8 mouse cellular contexts compared by ENCODE assay signal in genomic region chr14:55681160-55682117, GRCm38 (mm10). TPM values are rescaled to one million over a fixed set of nuclear protein-coding genes. Genes with fewer than 3 reads are reported as not detected.
DNase-seq lines count a peak whose midpoint lies in the region; ATAC-seq and TF ChIP-seq lines count a peak whose summit lies in the region.

Tinf2 (minus strand) TSS chr14:55681820.

- under 1% methylated on average over 66 of the region's 66 CpGs for WGBS in bone marrow, adult 2 months
- under 1% methylated on average over 66 of the region's 66 CpGs for WGBS in embryonic facial prominence, embryonic 15.5 days
- WGBS in limb, embryonic 14.5 days: under 1% methylated on average over 60 of the region's 66 CpGs
- WGBS in midbrain, postnatal 0 days: under 1% methylated on average over 66 of the region's 66 CpGs

- peak; percentile 58; the same call in 1 of the 2 replicates for TF ChIP-seq POLR2A in bone marrow, adult 2 months (IDR thresholded peaks at IDR 0.05; ENCODE audit: borderline replicate concordance, control insufficient read depth, low read depth, low read length)
- 0 out of 2 replicates have a peak, but pooled peaks have one; percentile 39 for TF ChIP-seq POLR2A in limb, embryonic 14.5 days (IDR thresholded peaks at IDR 0.05; ENCODE audit: borderline replicate concordance, extremely low read depth, insufficient read depth, insufficient read length)

- peak within 1 kb of the TSS; percentile 96 for H3K27ac ChIP-seq in bone marrow, adult 2 months (ENCODE audit: control insufficient read depth, insufficient read depth, low read depth, low read length, poor library complexity)
- peak within 1 kb of the TSS; percentile 89 for H3K27ac ChIP-seq in embryonic facial prominence, embryonic 15.5 days (replicated peaks)
- peak within 1 kb of the TSS; percentile 85 for H3K27ac ChIP-seq in limb, embryonic 14.5 days (replicated peaks; ENCODE audit: low read depth, low read length)
- H3K27ac ChIP-seq in midbrain, postnatal 0 days (ENCODE audit: low read depth, low read length): peak within 1 kb of the TSS; percentile 40

- peak within 1 kb of the TSS; percentile 74 for H3K4me3 ChIP-seq in bone marrow, adult 2 months (replicated peaks; ENCODE audit: control insufficient read depth, low read depth, low read length)
- H3K4me3 ChIP-seq in embryonic facial prominence, embryonic 15.5 days (replicated peaks): peak within 1 kb of the TSS; percentile 77
- peak within 1 kb of the TSS; percentile 74 for H3K4me3 ChIP-seq in limb, embryonic 14.5 days (replicated peaks; ENCODE audit: low read length)
- H3K4me3 ChIP-seq in midbrain, postnatal 0 days (ENCODE audit: low read depth, low read length): peak within 1 kb of the TSS; percentile 46

- H3K4me1 ChIP-seq in bone marrow, adult 2 months (ENCODE audit: control insufficient read depth, insufficient read depth, low read length): no peaks in the 10 kb centered on the region
- H3K4me1 ChIP-seq in embryonic facial prominence, embryonic 15.5 days: peaks cover 21% of the 10 kb centered on the region
- peaks cover 3% of the 10 kb centered on the region; the same call in 1 of the 2 replicates for H3K4me1 ChIP-seq in limb, embryonic 14.5 days (ENCODE audit: control insufficient read depth, insufficient read depth, low read length)
- H3K4me1 ChIP-seq in midbrain, postnatal 0 days (ENCODE audit: insufficient read depth, low read length): no peaks in the 10 kb centered on the region

- no peaks in the 10 kb centered on the region for H3K9me3 ChIP-seq in embryonic facial prominence, embryonic 15.5 days (replicated peaks)
- H3K9me3 ChIP-seq in limb, embryonic 14.5 days (ENCODE audit: control insufficient read depth, low read length): no peaks in the 10 kb centered on the region
- no peaks in the 10 kb centered on the region for H3K9me3 ChIP-seq in midbrain, postnatal 0 days (ENCODE audit: low read length)

- H3K9ac ChIP-seq in embryonic facial prominence, embryonic 15.5 days: peak within 1 kb of the TSS; percentile 50
- peak within 1 kb of the TSS; percentile 74 for H3K9ac ChIP-seq in limb, embryonic 14.5 days (ENCODE audit: low read depth, low read length, severe bottlenecking)
- H3K9ac ChIP-seq in midbrain, postnatal 0 days (replicated peaks; ENCODE audit: low read length, poor library complexity, severe bottlenecking): peak within 1 kb of the TSS; percentile 55

- peak within 1 kb of the TSS; percentile 79 for H3K4me2 ChIP-seq in embryonic facial prominence, embryonic 15.5 days (replicated peaks)
- peak within 1 kb of the TSS; percentile 66 for H3K4me2 ChIP-seq in limb, embryonic 14.5 days (replicated peaks; ENCODE audit: low read depth, low read length, severe bottlenecking)
- H3K4me2 ChIP-seq in midbrain, postnatal 0 days (ENCODE audit: low read depth, low read length, poor library complexity, severe bottlenecking): peak within 1 kb of the TSS; percentile 68

- DNase-seq in 416B (ENCODE audit: low read depth): peak; percentile 98
- peak; percentile 91 for DNase-seq in heart, adult 8-10 months (ENCODE audit: low spot score)
- peak; percentile 97 for DNase-seq in kidney, adult 9 months
- peak; percentile 97 for DNase-seq in limb, embryonic 14.5 days (ENCODE audit: low spot score)
- peak; percentile 98 for DNase-seq in midbrain, postnatal 0 days (ENCODE audit: low spot score)
- DNase-seq in spleen, postnatal 14 days (ENCODE audit: low spot score in 2 of 2): peak; percentile 81 to 90

- TF ChIP-seq CTCF in bone marrow, adult 2 months (IDR thresholded peaks at IDR 0.05; ENCODE audit: control insufficient read depth, insufficient read depth, low read length): peak; percentile 67
- peak; percentile 91 for TF ChIP-seq CTCF in midbrain, postnatal 0 days (IDR thresholded peaks at IDR 0.05)

- ATAC-seq in embryonic facial prominence, embryonic 15.5 days (ENCODE audit: insufficient number of reproducible peaks, low FRiP score, low TSS enrichment, low read depth): peak; percentile 97
- ATAC-seq in limb, embryonic 14.5 days (ENCODE audit: low FRiP score, low read depth): peak; percentile 97
- peak; percentile 98 for ATAC-seq in midbrain, postnatal 0 days (ENCODE audit: low FRiP score)

- peaks cover 42% of the 10 kb centered on the region for H3K36me3 ChIP-seq in embryonic facial prominence, embryonic 15.5 days
- peaks cover 43% of the 10 kb centered on the region for H3K36me3 ChIP-seq in limb, embryonic 14.5 days (ENCODE audit: control insufficient read depth, insufficient read depth, low read length)
- H3K36me3 ChIP-seq in midbrain, postnatal 0 days (ENCODE audit: insufficient read depth, low read length): peaks cover 29% of the 10 kb centered on the region

- H3K27me3 ChIP-seq in embryonic facial prominence, embryonic 15.5 days: no peaks in the 10 kb centered on the region
- H3K27me3 ChIP-seq in limb, embryonic 14.5 days (ENCODE audit: control insufficient read depth, insufficient read depth, low read length): no peaks in the 10 kb centered on the region
- no peaks in the 10 kb centered on the region for H3K27me3 ChIP-seq in midbrain, postnatal 0 days (ENCODE audit: insufficient read depth, low read length)

RNA-seq across cellular contexts. Expression of gene Tinf2, which starts in this region (rescaled TPM):
- polyA plus RNA-seq in bone marrow, adult 2 months (2011; ENCODE audit: insufficient read depth, insufficient read length, low replicate concordance, missing spikeins): 25.4 and 38.1 TPM in 2 replicates
- 34.0 and 38.0 TPM in 2 replicates for polyA plus RNA-seq in embryonic facial prominence, embryonic 15.5 days (2015; fragmentation: Nextera tagmentation; extraction: Ambion mirVana)
- 10 to 100 TPM; 11.1 to 15.2 (median 13.3) TPM for total RNA-seq in heart, adult 8-10 months (2022)
- 35.9 and 38.4 TPM in 2 replicates for polyA plus RNA-seq in limb, embryonic 14.5 days (2012; rRNA removed)
- 34.2 and 40.1 TPM in 2 replicates for polyA plus RNA-seq in limb, embryonic 14.5 days (2014; fragmentation: Nextera tagmentation; extraction: Ambion mirVana)
- 14.6 and 15.7 TPM in 2 replicates for total RNA-seq in midbrain, postnatal 0 days (2014; rRNA removed)
- 19.9 and 23.6 TPM in 2 replicates for polyA plus RNA-seq in midbrain, postnatal 0 days (2015; fragmentation: Nextera tagmentation; extraction: Ambion mirVana)

Comparison
In these comparisons a context has a peak if more than half of its experiments do, and no peak if none do; other contexts are left out.
1. Peak in every context shown above with its lines: DNase-seq, ATAC-seq, H3K4me3 ChIP-seq and H3K27ac ChIP-seq.
2. H3K27ac ChIP-seq: peak in every context shown above with its lines; median percentile 96 in bone marrow, adult 2 months; 89 in embryonic facial prominence, embryonic 15.5 days; 85 in limb, embryonic 14.5 days; 40 in midbrain, postnatal 0 days.